Mouse (Mus musculus) myocyte (in vitro differentiated cells): ENCODE data around the gene Gpc1.

Experiments
- CEBPB ChIP-seq: IDR thresholded peaks from 2 replicates; pipeline ENCODE4 v1.6.1; 2011; ENCODE audit warnings: mild to moderate bottlenecking, moderate library complexity; ENCODE audit not compliant: poor library complexity, insufficient read depth, severe bottlenecking
- MAX ChIP-seq: IDR thresholded peaks from one replicate; pipeline ENCODE4 v1.6.1; 2011; ENCODE audit warnings: low read depth, mild to moderate bottlenecking, control low read depth
- MYOD1 ChIP-seq, 3 experiments: IDR thresholded peaks; one replicate each; pipeline ENCODE4 v1.6.1; 2011; ENCODE audit warnings: control low read depth in 2 of 3, low read depth in 2 of 3, mild to moderate bottlenecking in 2 of 3, moderate library complexity in 1 of 3; ENCODE audit not compliant: insufficient read length in 2 of 3, control insufficient read depth in 1 of 3
- POLR2A ChIP-seq: IDR thresholded peaks from one replicate; pipeline ENCODE4 v1.6.1; 2011; ENCODE audit warnings: low read depth, mild to moderate bottlenecking, control low read depth, moderate library complexity; ENCODE audit not compliant: insufficient read length
- POLR2AphosphoS2 ChIP-seq: IDR thresholded peaks from one replicate; pipeline ENCODE4 v1.6.1; 2011; ENCODE audit warnings: low read depth, control low read depth; ENCODE audit not compliant: insufficient read length
- TCF12 ChIP-seq: IDR thresholded peaks from one replicate; pipeline ENCODE4 v1.6.1; 2011; ENCODE audit warnings: mild to moderate bottlenecking, control low read depth; ENCODE audit not compliant: poor library complexity, insufficient read depth, severe bottlenecking
- USF1 ChIP-seq: IDR thresholded peaks from one replicate; pipeline ENCODE4 v1.6.1; 2011; ENCODE audit warnings: low read depth, mild to moderate bottlenecking, control low read depth, moderate library complexity

DNA sequence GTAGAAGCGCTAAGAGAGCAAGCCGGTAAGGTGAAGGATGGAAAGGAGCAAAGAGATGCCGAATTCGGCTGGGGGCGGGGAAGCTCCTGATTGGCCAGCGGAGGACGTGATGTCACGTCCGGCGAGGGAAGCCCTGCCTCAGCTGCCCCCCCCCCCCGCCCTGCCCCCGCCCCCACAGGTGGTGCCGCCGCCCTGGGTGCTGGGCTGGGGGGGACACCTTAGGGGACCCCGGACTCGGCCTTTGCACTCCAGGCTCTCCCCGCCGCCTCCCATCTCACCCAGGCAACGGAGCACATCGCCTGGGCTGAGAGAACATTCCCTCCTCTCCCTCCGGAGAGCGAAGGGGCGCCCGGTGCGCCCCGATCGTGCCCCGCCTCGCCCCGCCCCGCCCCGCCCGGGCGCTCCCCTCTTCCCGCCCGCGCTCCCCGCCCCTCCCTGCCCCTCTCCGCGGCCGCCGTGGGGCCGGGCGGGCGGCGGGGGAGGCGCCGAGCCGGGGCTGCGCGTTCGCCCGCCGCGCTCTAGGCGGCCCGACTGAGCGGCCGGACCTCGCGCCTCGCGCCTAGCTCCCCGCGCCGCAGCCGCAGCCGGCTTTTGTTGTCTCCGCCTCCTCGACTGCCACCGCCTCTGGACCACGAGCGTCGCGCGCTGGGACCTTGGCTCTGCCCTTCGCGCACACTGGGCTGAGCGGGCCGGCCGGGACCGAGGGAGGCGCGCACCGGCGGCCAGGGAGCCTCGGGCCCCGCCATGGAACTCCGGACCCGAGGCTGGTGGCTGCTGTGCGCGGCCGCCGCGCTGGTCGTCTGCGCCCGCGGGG, at the start of gene Gpc1:
- TF ChIP-seq TCF12 (no peak), USF1 (no peak), CEBPB (no peak), POLR2A (peak; percentile 86), MYOD1 (IDR thresholded peaks at IDR 0.05; ENCODE audit: control insufficient read depth in 1 of 3, insufficient read length in 2 of 3, low read depth in 2 of 3) (peak in 1 of 3 experiments; percentile 28), POLR2AphosphoS2 (peak; percentile 79), MAX (no peak)
